Comparison of ENCODE assay signal across 8 mouse cellular contexts in genomic region chr10:60002673-60003212, GRCm38 (mm10). TPM values are rescaled to one million over a fixed set of nuclear protein-coding genes. Genes with fewer than 3 reads are reported as not detected.
DNase-seq lines count a peak whose midpoint lies in the region; ATAC-seq and TF ChIP-seq lines count a peak whose summit lies in the region.

Ascc1 (plus strand) TSS chr10:60002805.
Anapc16 (minus strand) TSS chr10:60003135.

- no peaks in the 10 kb centered on the region for H3K9me3 ChIP-seq in forebrain, embryonic 10.5 days
- no peaks in the 10 kb centered on the region for H3K9me3 ChIP-seq in heart, embryonic 15.5 days (replicated peaks)
- H3K9me3 ChIP-seq in liver, embryonic 14.5 days (ENCODE audit: control insufficient read depth, low read length), result no peaks in the 10 kb centered on the region
- H3K9me3 ChIP-seq in neural tube, embryonic 11.5 days (ENCODE audit: control insufficient read depth, low read length), result no peaks in the 10 kb centered on the region
- H3K9me3 ChIP-seq in stomach, postnatal 0 days (ENCODE audit: control insufficient read depth, low read length), result no peaks in the 10 kb centered on the region

- no peaks in the 10 kb centered on the region for H3K27me3 ChIP-seq in forebrain, embryonic 10.5 days (ENCODE audit: poor library complexity, severe bottlenecking)
- H3K27me3 ChIP-seq in heart, embryonic 15.5 days, result no peaks in the 10 kb centered on the region
- no peaks in the 10 kb centered on the region for H3K27me3 ChIP-seq in liver, embryonic 14.5 days (ENCODE audit: control insufficient read depth, insufficient read depth, low read length)
- no peaks in the 10 kb centered on the region for H3K27me3 ChIP-seq in neural tube, embryonic 11.5 days (ENCODE audit: control insufficient read depth, insufficient read depth, low read length)
- H3K27me3 ChIP-seq in stomach, postnatal 0 days (ENCODE audit: control insufficient read depth, insufficient read depth, low read length), result no peaks in the 10 kb centered on the region

- WGBS in forebrain, embryonic 10.5 days, result 0% methylated on average over 51 of the region's 51 CpGs
- WGBS in heart, embryonic 15.5 days, result under 1% methylated on average over 50 of the region's 51 CpGs
- under 1% methylated on average over 51 of the region's 51 CpGs for WGBS in liver, embryonic 14.5 days (ENCODE audit: insufficient replicate concordance)
- 0% methylated on average over 51 of the region's 51 CpGs for WGBS in neural tube, embryonic 11.5 days
- WGBS in stomach, postnatal 0 days, result under 1% methylated on average over 51 of the region's 51 CpGs

- peak within 1 kb of the TSS; percentile 96 for H3K27ac ChIP-seq in forebrain, embryonic 10.5 days
- H3K27ac ChIP-seq in heart, embryonic 15.5 days, result peak within 1 kb of the TSS; percentile 98
- peak within 1 kb of the TSS; percentile 90 for H3K27ac ChIP-seq in liver, embryonic 14.5 days
- H3K27ac ChIP-seq in neural tube, embryonic 11.5 days (ENCODE audit: low read depth, low read length), result peak within 1 kb of the TSS; percentile 93
- peak within 1 kb of the TSS; percentile 98 for H3K27ac ChIP-seq in stomach, postnatal 0 days (replicated peaks)

- no peak for TF ChIP-seq EP300 in liver, embryonic 14.5 days (IDR thresholded peaks at IDR 0.05; ENCODE audit: low read depth)
- no peak for TF ChIP-seq EP300 in stomach, postnatal 0 days (optimal IDR thresholded peaks at IDR 0.05)

- peak; percentile 98 for ATAC-seq in heart, embryonic 15.5 days (replicated peaks; ENCODE audit: insufficient number of reproducible peaks, insufficient read depth, low FRiP score, low read depth)
- ATAC-seq in liver, embryonic 14.5 days (ENCODE audit: insufficient read depth), result peak; percentile 95
- peak; percentile 95 for ATAC-seq in neural tube, embryonic 11.5 days (ENCODE audit: insufficient read depth, low FRiP score, low TSS enrichment)
- peak; percentile 98 for ATAC-seq in stomach, postnatal 0 days (ENCODE audit: low FRiP score, low TSS enrichment)

- H3K4me3 ChIP-seq in forebrain, embryonic 10.5 days, result peak within 1 kb of the TSS; percentile 70
- peak within 1 kb of the TSS; percentile 77 for H3K4me3 ChIP-seq in heart, embryonic 15.5 days
- H3K4me3 ChIP-seq in liver, embryonic 14.5 days (ENCODE audit: insufficient read depth in 1 of 2, low read depth in 2 of 2, low read length in 2 of 2), result peak within 1 kb of the TSS; percentile 67 to 90
- peak within 1 kb of the TSS; percentile 57 for H3K4me3 ChIP-seq in neural tube, embryonic 11.5 days (ENCODE audit: low read depth, low read length)
- peak within 1 kb of the TSS; percentile 69 for H3K4me3 ChIP-seq in stomach, postnatal 0 days (ENCODE audit: low read depth, low read length)

- peak within 1 kb of the TSS; percentile 78 for H3K9ac ChIP-seq in heart, embryonic 15.5 days
- H3K9ac ChIP-seq in liver, embryonic 14.5 days (replicated peaks), result peak within 1 kb of the TSS; percentile 74
- H3K9ac ChIP-seq in neural tube, embryonic 11.5 days (ENCODE audit: low read length), result peak within 1 kb of the TSS; percentile 82
- peak within 1 kb of the TSS; percentile 82 for H3K9ac ChIP-seq in stomach, postnatal 0 days (ENCODE audit: low read length)

- TF ChIP-seq CTCF in liver, embryonic 14.5 days (IDR thresholded peaks at IDR 0.05; ENCODE audit: low read depth), result no peak
- peak; percentile 11; the same call in 1 of the 2 replicates for TF ChIP-seq CTCF in stomach, postnatal 0 days (IDR thresholded peaks at IDR 0.05; ENCODE audit: low read depth)

- peak; percentile 95 for DNase-seq in CD8-positive naive resting alpha-beta T cell, adult 2 months (ENCODE audit: low read depth in 2 of 2, low spot score in 2 of 2)
- peak; percentile 92 for DNase-seq in c-Kit-positive CD71-negative TER-119-negative erythroid progenitor cells, embryonic 14.5 days (ENCODE audit: low read depth)
- peak; percentile 99 for DNase-seq in forebrain, embryonic 10.5 days (ENCODE audit: extremely low spot score, low spot score)
- DNase-seq in kidney, postnatal 25 days, result peak; percentile 95 to 98
- DNase-seq in liver, embryonic 14.5 days (ENCODE audit: low read depth in 3 of 3, low spot score in 3 of 3), result peak; percentile 91 to 93 (median 92)
- peak; percentile 99 for DNase-seq in neural tube, embryonic 11.5 days (ENCODE audit: low spot score)
- DNase-seq in stomach, postnatal 0 days (ENCODE audit: low spot score), result peak; percentile 99

- peaks cover 29% of the 10 kb centered on the region for H3K4me1 ChIP-seq in forebrain, embryonic 10.5 days
- H3K4me1 ChIP-seq in heart, embryonic 15.5 days (replicated peaks), result peaks cover 19% of the 10 kb centered on the region
- peaks cover 14 to 15% of the 10 kb centered on the region in 2 experiments for H3K4me1 ChIP-seq in liver, embryonic 14.5 days (replicated peaks; ENCODE audit: control insufficient read depth in 2 of 2, insufficient read depth in 2 of 2, low read length in 1 of 2)
- 0 out of 2 replicates have a peak, but pooled peaks cover 4% of the 10 kb centered on the region for H3K4me1 ChIP-seq in neural tube, embryonic 11.5 days (ENCODE audit: control insufficient read depth, insufficient read depth, low read length)
- peaks cover 2% of the 10 kb centered on the region; the same call in 1 of the 2 replicates for H3K4me1 ChIP-seq in stomach, postnatal 0 days (replicated peaks; ENCODE audit: control insufficient read depth, insufficient read depth)

- H3K36me3 ChIP-seq in forebrain, embryonic 10.5 days (replicated peaks), result peaks cover 29% of the 10 kb centered on the region
- H3K36me3 ChIP-seq in heart, embryonic 15.5 days, result peaks cover 5% of the 10 kb centered on the region; the same call in 1 of the 2 replicates
- no peaks in the 10 kb centered on the region for H3K36me3 ChIP-seq in liver, embryonic 14.5 days (replicated peaks; ENCODE audit: control insufficient read depth, insufficient read depth, low read depth)
- no peaks in the 10 kb centered on the region for H3K36me3 ChIP-seq in neural tube, embryonic 11.5 days (ENCODE audit: control insufficient read depth, insufficient read depth, low read length)
- H3K36me3 ChIP-seq in stomach, postnatal 0 days (ENCODE audit: control insufficient read depth, insufficient read depth, low read length), result 0 out of 2 replicates have a peak, but pooled peaks cover 2% of the 10 kb centered on the region

- H3K4me2 ChIP-seq in heart, embryonic 15.5 days, result peak within 1 kb of the TSS; percentile 80
- peak within 1 kb of the TSS; percentile 82 for H3K4me2 ChIP-seq in liver, embryonic 14.5 days (ENCODE audit: low read depth)
- peak within 1 kb of the TSS; percentile 70 for H3K4me2 ChIP-seq in neural tube, embryonic 11.5 days (ENCODE audit: low read depth)
- H3K4me2 ChIP-seq in stomach, postnatal 0 days (replicated peaks; ENCODE audit: low read depth), result peak within 1 kb of the TSS; percentile 77

RNA-seq across cellular contexts. Expression of gene Ascc1, which starts in this region (rescaled TPM):
- 33.5 and 34.7 TPM in 2 replicates for polyA plus RNA-seq in forebrain, embryonic 10.5 days (2016; fragmentation: Nextera tagmentation; extraction: Ambion mirVana)
- 36.1 and 40.6 TPM in 2 replicates for polyA plus RNA-seq in heart, embryonic 15.5 days (2015; fragmentation: Nextera tagmentation; extraction: Ambion mirVana)
- 6.7 and 10.7 TPM in 2 replicates for polyA plus RNA-seq in liver, embryonic 14.5 days (2012; rRNA removed)
- 15.7 and 16.8 TPM in 2 replicates for polyA plus RNA-seq in liver, embryonic 14.5 days (2014; fragmentation: Nextera tagmentation; extraction: Ambion mirVana)
- 34.9 and 35.4 TPM in 2 replicates for polyA plus RNA-seq in neural tube, embryonic 11.5 days (2014; fragmentation: Nextera tagmentation; extraction: Ambion mirVana)
- polyA plus RNA-seq in stomach, postnatal 0 days (2015; fragmentation: Nextera tagmentation; extraction: Ambion mirVana), result 29.0 and 31.6 TPM in 2 replicates

RNA-seq across cellular contexts. Expression of gene Anapc16, which starts in this region (rescaled TPM):
- 96.8 and 108 TPM in 2 replicates for polyA plus RNA-seq in forebrain, embryonic 10.5 days (2016; fragmentation: Nextera tagmentation; extraction: Ambion mirVana)
- polyA plus RNA-seq in heart, embryonic 15.5 days (2015; fragmentation: Nextera tagmentation; extraction: Ambion mirVana), result 85.4 and 92.2 TPM in 2 replicates
- 26.6 and 29.9 TPM in 2 replicates for polyA plus RNA-seq in liver, embryonic 14.5 days (2012; rRNA removed)
- 38.9 and 39.7 TPM in 2 replicates for polyA plus RNA-seq in liver, embryonic 14.5 days (2014; fragmentation: Nextera tagmentation; extraction: Ambion mirVana)
- 89.1 and 90.4 TPM in 2 replicates for polyA plus RNA-seq in neural tube, embryonic 11.5 days (2014; fragmentation: Nextera tagmentation; extraction: Ambion mirVana)
- 76.8 and 86.4 TPM in 2 replicates for polyA plus RNA-seq in stomach, postnatal 0 days (2015; fragmentation: Nextera tagmentation; extraction: Ambion mirVana)

Comparison
In these comparisons a context has a peak if more than half of its experiments do, and no peak if none do; other contexts are left out.
1. Peak in every context shown above with its lines: DNase-seq, ATAC-seq, H3K4me3 ChIP-seq and H3K27ac ChIP-seq.